Mouse (Mus musculus): ENCODE results near the gene Theg. TPM values are rescaled to one million over a fixed set of nuclear protein-coding genes. Genes with fewer than 3 reads are reported as not detected.

The Theg gene
- polyA plus RNA-seq, 1 experiment from 2014 or later = not detected

DNA sequence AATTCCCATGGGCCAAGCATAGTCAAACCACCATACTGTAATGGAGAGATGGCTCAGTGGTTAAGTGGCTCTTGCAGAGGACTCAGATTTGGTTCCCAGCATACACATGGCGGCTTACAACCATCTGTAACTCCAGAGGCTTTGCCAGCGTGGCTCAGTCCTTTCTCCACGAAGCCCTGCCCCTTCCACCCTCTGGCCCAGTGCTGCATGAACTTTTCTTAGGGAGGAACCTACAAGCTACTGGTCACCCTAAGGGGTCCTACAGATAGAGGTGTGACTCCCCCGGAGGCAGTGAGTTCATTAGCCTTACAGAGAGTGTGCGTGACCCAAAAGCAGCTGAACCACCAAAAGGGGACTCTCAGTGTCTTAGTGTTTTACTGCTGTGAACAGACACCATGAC lies 30.2 kb downstream of the Theg start:
- no peak for DNase-seq (ENCODE audit: low spot score)

- DNase-seq (ENCODE audit: low spot score) = no peak
Measured at GRCm38 (mm10) chr10:79555238-79555724, 31.9 kb downstream of the Theg start.

GRCm38 (mm10) chr10:79554330-79555237 lies 32.5 kb downstream of the Theg start, which contains the start of gene Mier2:
Gene Mier2, minus strand, starts transcription at chr10:79555199.
- peak; percentile 80 for DNase-seq (ENCODE audit: low spot score)

DNA sequence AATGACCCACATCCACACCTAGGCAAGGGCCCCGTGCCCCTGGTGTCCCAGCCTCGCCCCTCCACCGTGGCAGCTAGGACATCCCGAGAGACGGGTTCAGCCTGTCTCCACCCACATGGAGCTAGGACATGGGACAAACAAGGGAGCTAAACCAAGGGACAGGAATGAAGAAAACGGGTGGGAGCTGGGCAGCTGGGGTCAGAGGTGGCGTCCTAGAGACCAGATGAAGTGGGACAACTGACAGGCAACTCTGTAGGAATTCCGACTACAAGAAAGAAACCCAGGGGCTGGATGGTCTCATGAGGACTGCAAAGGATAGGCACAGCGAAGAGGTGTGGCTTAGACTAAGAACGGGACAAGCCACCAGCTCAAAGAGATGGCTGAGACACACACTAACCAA lies 33.4 kb downstream of the Theg start:
- no peak for DNase-seq (ENCODE audit: low spot score)

- DNase-seq (ENCODE audit: low spot score) = no peak
Measured at GRCm38 (mm10) chr10:79553176-79553575, 34.0 kb downstream of the Theg start.

- no peak for DNase-seq (ENCODE audit: low spot score)
Measured at GRCm38 (mm10) chr10:79552531-79552930, 34.6 kb downstream of the Theg start.

GRCm38 (mm10) chr10:79550366-79550765 lies 36.8 kb downstream of the Theg start:
- no peak for DNase-seq (ENCODE audit: low spot score)

DNA sequence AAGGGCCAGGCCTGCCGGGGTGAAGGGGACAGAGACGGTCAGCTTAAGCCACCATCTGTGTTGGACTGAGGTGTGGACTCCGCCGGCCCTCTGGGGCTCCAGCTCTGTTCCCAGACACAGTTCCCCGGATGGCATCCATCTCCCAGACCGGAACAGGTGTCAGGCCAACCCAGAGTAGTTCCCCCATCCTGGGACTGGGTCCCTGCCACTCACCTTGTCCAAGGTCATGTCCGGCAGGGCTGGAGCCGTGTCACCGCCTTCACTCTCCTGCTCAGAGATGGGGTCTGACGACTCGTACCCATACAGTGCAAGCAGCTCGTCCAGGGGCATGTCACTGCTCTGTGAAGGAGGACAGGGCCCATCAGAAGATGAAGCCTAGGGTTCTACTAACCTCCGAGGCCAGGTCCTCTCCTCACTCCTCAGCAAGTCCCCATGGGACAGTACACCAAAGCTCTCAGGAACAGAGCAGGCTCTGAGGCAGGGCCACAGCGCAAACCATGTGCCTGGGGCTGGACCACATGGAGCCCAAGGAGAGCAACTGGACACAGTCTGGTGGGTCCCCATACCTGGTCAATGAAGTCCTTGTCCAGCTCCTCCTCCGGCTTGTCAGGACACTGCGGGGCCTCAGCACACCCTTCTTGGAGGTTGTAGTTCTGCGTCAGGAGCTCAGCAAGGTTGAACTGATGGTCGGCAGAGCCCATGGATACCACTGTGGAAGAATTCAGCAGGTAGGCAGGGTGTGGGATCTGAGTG lies 38.0 kb downstream of the Theg start:
- no peak for DNase-seq (ENCODE audit: low spot score)

DNA sequence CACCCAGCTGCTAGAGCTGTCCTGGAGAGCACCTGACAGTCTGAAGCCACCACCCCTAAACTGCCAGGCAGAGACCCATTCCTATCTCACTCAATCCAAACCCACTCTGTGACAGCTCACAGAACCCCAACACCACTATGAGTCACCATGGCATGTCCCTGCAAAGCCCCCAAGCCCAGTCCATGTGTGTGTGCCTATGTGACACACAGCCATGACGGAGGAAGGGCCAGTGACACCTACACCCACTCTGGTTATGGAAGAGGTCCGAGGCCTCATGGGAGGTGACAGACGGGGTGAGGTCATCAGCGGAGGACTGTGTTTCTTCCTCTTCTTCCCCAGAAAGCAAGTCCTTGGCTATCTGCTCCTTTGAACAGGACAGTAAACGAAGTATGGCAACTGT lies 38.6 kb downstream of the Theg start:
- DNase-seq (ENCODE audit: low spot score) = no peak

DNA sequence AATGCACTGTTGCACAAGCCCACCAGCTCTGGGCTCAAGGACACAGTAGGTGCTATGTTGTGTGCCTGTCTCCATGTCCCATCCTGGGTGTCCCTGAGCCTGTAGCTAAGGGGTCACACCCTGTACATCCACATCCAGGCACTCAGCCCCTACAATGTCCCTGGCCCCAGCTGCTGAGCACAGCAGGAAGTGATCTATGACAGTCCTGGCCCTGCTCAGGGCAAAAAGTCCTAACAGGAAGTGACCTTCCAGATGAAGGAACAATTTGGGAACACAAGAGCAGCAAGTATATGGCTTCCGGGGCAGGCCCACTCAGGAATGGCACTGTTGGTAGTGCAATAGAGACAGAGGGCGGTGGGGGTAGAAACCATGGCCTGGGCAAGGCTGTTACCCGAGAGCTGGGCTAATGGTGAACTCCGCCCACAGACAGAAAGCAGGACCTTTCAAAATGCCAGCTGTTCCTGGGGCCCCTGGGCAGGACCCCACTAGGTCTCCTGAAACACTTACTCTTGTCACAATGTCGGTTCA lies 39.9 kb downstream of the Theg start:
- DNase-seq (ENCODE audit: low spot score) = no peak

DNA sequence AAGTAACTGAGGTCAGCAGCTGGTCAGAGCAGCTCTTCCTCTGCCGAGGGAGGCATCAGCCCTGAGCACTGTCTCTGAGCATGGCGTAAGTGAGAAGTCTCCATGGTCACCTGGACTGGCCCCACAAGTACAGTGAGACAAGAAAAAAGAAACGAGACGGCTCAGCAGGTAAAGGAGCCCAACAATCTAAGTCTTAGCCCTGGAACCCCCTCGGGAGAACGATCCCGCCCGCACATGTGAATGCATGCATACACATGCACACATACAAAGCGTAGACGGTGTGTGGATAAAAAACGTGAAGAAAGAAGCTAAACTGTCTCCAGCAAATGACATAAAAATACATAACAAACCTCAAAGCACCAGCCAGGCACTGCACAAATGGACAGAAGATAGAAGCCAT lies 40.6 kb downstream of the Theg start:
- DNase-seq (ENCODE audit: low spot score) = no peak

GRCm38 (mm10) chr10:79545891-79546290 lies 41.2 kb downstream of the Theg start:
- DNase-seq (ENCODE audit: low spot score) = no peak

GRCm38 (mm10) chr10:79544631-79545030 lies 42.5 kb downstream of the Theg start:
- DNase-seq (ENCODE audit: low spot score) = no peak

DNA sequence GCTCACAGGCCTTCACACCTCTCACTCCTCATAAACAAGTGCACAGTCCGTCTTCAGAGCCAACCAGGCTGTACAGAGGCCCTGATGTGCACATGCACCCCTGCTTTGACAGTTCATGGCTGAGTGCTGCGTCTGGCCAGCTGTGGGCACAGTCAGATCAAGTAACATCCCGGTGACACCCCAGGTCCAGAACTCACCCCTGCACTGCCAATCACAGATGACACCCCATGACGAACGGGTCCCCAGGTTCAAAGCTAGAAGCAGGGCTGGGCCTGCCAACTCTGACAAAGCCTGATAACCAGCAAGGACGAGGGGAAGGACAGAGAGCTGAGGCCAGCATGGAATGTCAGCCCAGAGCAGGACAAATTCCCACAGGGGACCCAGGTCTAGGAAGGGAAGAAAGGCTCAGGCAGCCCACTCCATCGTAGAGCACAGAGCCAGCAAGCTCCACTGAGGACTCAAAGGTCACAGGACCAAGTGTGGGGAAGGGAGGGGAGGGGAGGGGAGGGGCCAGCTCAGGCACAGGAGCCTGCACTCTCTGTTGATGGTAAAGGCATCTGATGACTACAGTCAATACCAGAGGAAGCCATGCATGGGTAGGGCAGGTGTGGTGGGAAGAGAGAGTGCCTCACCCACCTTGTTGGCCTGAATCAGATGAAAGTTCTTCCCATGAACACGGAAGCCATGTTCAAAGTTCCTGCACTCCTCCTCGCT lies 43.1 kb downstream of the Theg start:
- DNase-seq (ENCODE audit: low spot score) = no peak

GRCm38 (mm10) chr10:79542171-79542570 lies 45.0 kb downstream of the Theg start:
- no peak for DNase-seq (ENCODE audit: low spot score)

DNA sequence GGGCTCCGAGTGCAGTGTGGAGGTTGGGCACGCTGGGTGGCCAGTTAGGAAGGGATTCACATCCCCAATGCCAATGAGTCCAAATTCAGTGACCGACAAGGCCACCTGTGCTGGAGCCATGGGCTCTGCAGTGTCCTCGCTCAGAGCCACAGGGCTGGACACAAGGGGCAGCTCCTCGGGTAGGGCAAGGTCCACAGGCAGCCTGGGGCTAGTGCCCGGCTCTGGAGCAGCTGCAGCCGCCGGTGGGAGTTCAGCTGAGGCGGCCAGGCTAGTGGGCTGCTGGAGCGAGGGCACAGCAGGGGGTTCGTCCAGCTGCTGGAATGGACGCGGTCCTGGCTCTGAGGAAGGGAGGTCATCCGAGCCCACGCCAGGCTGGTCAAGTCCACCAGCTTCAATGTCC lies 45.6 kb downstream of the Theg start:
- DNase-seq (ENCODE audit: low spot score) = no peak

- no peak for DNase-seq (ENCODE audit: low spot score)
Measured at GRCm38 (mm10) chr10:79540746-79541145, 46.4 kb downstream of the Theg start.

- no peak for DNase-seq (ENCODE audit: low spot score)
Measured at GRCm38 (mm10) chr10:79539701-79540495, 47.2 kb downstream of the Theg start.

DNA sequence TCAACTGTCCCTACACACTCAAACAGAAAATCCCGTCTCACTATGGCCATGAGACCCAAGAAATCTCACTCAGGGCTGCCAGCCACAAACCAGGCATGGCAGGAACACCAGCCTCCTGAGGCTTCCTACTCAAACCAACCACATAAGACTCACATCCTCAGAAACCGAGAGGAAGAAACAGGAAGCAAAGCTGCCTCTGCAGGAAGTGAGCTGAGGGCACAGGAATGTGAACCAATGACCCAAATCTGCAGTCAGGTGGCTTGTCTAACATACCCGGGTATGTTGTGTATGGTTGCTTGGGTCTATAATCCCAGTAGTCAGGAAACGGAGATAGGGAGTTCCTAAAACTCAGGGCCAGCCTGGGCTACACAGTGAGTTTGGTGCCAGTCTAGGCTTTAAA lies 48.3 kb downstream of the Theg start:
- peak; percentile 18 for DNase-seq (ENCODE audit: low spot score)

DNA sequence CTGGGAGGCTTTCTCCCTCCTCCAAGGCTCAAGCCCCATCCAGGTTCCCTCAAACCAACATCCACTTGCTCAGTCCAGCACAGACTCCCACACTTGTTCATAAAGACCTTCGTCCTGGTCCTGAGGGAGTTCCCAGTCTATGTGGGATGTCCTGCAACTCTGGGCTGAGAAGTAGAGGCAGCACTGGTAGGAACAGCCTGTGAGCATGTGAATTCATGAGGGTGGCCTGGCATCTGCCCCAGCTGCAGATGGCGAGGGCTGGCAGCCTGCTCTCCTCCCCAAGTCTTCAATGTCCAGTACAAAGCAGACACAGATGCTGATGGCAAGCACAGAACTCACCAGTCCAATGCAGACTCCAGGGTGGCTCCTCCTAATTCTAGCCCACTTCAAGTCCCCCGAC lies 48.8 kb downstream of the Theg start:
- DNase-seq (ENCODE audit: low spot score) = no peak

DNA sequence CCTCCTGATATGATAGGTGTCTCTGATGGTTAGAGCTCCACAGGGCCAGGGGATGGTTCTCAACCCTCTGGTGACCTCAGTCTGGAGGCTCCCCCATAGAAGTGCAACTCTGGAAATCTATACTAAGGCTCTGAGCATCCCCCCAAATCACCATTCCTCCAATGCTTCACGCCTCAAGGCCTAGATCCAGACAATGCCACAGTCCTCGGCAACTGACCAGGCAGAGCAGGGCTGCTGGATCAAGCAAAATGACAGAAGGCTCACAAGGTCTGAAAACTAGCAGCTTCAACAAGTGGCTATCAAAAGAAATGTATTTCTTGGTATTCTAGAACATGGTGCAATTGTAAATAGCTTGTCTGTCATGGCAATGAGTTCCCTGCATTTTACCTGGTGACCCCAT lies 49.4 kb downstream of the Theg start:
- no peak for DNase-seq (ENCODE audit: low spot score)
